Mouse (Mus musculus) macrophage (primary cell): ENCODE results near the gene Meis2. TPM values are rescaled to one million over a fixed set of nuclear protein-coding genes. Genes with fewer than 3 reads are reported as not detected.

ENCODE experiments used
- H3K27ac ChIP-seq: fragments of 350-480 bp; formaldehyde crosslinking; 2 replicates; pipeline ENCODE4 v1.9.0; 2021
- H3K36me3 ChIP-seq: fragments of 350-480 bp; formaldehyde crosslinking; 2 replicates; pipeline ENCODE4 v1.9.0; 2021; ENCODE audit errors: inconsistent target
- H3K4me3 ChIP-seq: fragments of 350-480 bp; formaldehyde crosslinking; 2 replicates; pipeline ENCODE4 v1.9.0; 2021; ENCODE audit errors: inconsistent target
- H3K79me2 ChIP-seq: fragments of 350-480 bp; formaldehyde crosslinking; 2 replicates; pipeline ENCODE4 v1.9.0; 2021; ENCODE audit errors: inconsistent target
- WGBS: methylation state at CpG from one replicate; pipeline ENCODE4 v1.1.7; 2026; ENCODE audit warnings: inconsistent platforms; ENCODE audit not compliant: missing documents; 5-methylcytosine and 5-hydroxymethylcytosine counted together
- polyA plus RNA-seq: library from polyadenylated mRNA; stranded (reverse); fragments of 250-400 nt; gene quantifications from 3 replicates; pipeline ENCODE4 v1.2.4, GENCODE M21; 2018; ENCODE audit warnings: inconsistent platforms

The Meis2 gene
- polyA plus RNA-seq, 1 experiment from 2014 or later = not detected

DNA sequence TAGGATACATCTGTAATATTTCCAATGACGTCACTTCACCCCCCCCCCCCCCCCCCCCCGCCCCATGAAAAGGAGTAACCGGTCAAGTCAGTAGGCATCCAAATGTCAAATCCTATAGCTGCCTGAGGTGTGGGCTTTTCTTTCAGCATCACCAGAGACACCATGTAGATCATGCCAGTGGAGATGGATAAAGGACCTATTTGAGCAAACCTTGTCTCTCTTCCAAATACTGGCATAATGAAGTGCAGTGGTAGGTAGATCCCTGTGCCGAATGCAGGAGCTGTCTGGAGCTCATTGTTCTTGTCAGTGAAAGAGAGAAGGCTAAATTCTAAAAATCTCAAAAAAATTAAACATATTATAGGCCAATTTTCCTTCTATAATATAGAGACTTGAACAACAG is 151.1 kb downstream of the Meis2 start:
- 45% methylated on average over 1 of the region's 4 CpGs for WGBS

DNA sequence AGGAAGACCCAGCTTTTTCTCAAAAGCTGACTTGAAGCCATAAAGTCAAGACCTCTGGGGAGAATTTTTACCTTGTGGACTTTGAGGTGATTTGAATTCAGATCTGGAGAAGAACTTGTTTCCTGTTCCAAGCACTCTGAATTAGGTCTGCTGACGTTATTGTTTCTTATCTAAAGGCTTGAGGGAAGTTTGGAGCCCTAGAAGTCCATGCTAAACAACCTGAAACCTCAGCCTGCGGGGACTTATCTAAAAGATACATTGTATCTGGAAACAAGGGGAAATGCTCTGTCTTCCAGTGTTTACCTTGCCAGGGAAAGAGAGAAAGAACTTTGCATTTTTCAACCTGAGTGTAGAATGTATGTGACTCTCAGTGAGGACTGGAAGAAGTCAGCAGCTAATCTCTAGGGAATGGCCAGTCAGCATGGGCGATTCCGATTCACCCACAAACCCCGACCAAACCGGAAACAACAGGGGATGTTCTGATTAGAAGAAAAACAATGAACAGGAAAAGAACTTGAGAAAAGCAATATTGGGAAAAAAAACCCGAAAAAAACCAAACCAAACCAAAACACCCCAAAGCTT is 152.6 kb downstream of the Meis2 start:
- WGBS = 16% methylated on average over 7 of the region's 7 CpGs

More for the DNA sequence above, 151.1 kb downstream of the Meis2 start:
- H3K79me2 ChIP-seq = no peaks in the 10 kb centered on the region
- no peak overlapping the region for H3K27ac ChIP-seq
- H3K36me3 ChIP-seq = no peaks in the 10 kb centered on the region
- H3K4me3 ChIP-seq = no peak overlapping the region

DNA sequence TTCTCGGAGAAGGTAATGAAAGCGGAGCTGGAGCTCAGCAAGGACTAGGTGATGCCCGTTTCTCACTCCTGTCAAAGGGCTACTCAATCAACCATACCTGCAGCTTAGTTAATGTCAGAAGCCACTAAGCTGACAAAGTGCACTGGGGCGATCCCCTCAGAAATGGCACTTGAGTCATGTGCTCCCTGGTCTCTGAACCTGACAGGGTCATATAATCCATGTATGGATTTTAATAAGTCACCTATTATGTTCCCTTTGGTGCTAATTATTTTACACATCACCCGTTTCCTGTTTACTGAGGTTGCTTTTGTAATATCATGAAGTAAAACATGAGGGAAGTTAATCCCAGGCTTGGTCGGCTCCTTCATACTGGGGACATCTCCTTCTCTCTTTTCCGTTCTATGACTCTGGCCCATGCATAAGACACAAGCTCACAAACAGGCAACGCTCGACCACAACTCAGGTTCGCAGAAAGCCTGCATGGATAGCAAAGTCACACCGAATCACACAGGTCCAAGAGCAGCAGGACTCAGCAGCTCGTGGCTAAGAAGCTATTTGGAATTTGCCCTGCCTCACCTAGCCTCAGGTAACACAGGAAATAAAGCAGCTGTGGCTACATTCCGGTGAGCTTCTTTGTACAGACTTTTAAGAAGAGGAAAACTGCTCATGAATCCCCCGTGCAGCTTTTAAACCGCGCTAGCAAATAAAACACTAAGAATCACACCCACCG is 153.6 kb downstream of the Meis2 start:
- Histone ChIP-seq H3K36me3 (no peaks in the 10 kb centered on the region), H3K4me3 (no peak overlapping the region), H3K79me2 (no peaks in the 10 kb centered on the region), H3K27ac (no peak overlapping the region)
- WGBS = 89% methylated on average over 17 of the region's 17 CpGs

More for the DNA sequence above, 152.6 kb downstream of the Meis2 start:
- Histone ChIP-seq H3K27ac (no peak overlapping the region), H3K36me3 (no peaks in the 10 kb centered on the region), H3K4me3 (no peak overlapping the region), H3K79me2 (no peaks in the 10 kb centered on the region)

DNA sequence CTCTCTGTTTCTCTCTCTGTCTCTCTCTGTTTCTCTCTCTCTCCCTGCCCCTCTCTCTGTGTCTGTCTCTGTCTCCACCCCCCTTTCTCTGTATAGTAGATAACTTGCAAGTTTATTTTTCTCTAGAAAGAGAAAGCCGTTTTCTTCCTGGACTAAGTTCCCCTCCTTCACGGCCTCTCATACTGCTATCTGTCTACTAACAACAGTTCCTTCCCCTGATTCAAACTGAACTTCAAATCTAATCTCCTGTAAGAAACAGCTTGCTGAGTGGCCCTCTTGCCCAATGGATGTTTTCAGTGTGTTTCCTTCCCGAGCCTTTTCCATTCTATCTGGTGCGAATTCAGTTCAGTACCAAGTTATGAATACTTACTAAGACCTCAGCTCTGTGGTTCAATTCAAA is 155.4 kb downstream of the Meis2 start:
- WGBS = 41% methylated on average over 4 of the region's 4 CpGs

DNA sequence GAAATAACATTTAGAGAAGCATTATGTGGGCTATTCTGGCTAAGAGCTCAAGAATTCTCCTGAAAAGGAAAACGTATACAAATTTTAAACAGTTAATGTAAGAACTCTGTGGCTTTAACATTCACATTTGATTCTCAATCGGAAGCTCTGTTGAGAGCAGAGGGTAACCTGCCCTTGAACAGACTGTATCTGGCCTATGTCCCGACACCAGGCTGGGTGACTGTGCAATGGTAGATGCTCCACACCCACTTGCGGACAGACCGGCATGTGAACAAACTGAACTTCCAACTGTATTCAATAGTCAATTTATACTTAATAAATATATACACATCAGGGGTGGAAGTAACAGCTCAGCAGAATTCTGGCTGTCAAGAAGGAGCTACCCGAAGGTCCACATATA is 164.6 kb downstream of the Meis2 start:
- no peak overlapping the region for H3K4me3 ChIP-seq
- H3K27ac ChIP-seq = no peak overlapping the region
- 96% methylated on average over 6 of the region's 6 CpGs for WGBS
- H3K36me3 ChIP-seq = no peaks in the 10 kb centered on the region
- no peaks in the 10 kb centered on the region for H3K79me2 ChIP-seq

More for the DNA sequence above, 155.4 kb downstream of the Meis2 start:
- H3K79me2 ChIP-seq = no peaks in the 10 kb centered on the region
- no peaks in the 10 kb centered on the region for H3K36me3 ChIP-seq
- H3K4me3 ChIP-seq = no peak overlapping the region
- no peak overlapping the region for H3K27ac ChIP-seq

DNA sequence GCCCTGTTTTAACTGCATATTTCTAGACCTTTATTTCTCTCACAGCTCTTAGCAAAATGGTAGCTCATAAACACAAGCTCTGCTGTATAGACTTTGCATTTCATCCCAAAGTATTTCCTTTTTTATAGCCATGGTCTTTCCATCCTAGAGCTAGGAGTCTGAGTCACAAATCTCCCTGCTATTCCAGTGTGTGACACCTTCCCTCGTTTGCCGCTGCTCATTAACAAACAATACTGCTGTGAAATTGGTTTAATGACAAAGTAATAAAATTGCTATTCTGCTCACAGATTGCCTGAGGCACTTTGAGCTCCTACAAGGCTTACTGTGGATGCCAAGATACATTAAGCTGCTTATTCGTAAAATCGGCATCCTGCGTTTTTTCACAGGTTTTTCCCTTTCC is 168.1 kb downstream of the Meis2 start:
- Histone ChIP-seq H3K79me2 (no peaks in the 10 kb centered on the region), H3K4me3 (no peak overlapping the region), H3K27ac (no peak overlapping the region), H3K36me3 (no peaks in the 10 kb centered on the region)
- 87% methylated on average over 5 of the region's 5 CpGs for WGBS

DNA sequence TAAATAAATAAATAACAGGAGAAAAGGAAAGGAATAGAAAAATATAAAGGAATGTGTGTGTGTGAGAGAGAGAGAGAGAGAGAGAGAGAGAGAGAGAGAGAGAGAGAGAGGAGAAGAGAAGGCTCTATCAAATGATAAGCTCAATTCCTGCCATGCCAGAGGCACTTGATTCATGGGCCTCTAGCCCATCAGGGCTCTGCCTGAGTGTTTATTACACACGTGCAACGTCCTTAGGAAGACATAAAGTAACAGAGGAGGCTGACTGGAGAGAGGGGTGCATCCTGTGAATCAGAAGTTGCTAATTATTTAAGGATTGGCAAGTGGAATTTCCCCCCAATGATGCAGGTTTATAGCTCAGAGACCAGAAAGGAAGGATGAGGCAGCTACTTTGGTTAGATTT is 168.6 kb downstream of the Meis2 start:
- Histone ChIP-seq H3K36me3 (no peaks in the 10 kb centered on the region), H3K79me2 (no peaks in the 10 kb centered on the region), H3K27ac (no peak overlapping the region), H3K4me3 (no peak overlapping the region)
- 58% methylated on average over 2 of the region's 2 CpGs for WGBS

DNA sequence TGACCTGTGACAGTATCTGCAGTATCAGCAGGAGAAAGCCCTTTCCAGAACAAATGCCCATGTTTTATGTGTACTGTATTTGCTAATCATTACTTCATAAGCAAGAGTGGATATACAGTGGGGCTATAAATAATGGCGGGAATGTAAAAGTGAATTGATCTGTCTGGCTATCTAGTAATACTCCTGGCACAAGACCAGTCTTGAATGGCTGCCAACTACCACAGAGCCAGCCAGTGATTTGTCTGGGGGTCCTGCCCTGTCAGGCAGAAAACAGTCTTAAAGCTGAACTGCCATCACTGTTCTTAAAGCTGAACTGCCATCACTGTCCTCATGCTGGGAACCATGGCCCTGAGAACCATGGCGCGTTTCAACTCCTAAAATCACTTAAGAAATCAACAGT is 169.9 kb downstream of the Meis2 start:
- 94% methylated on average over 3 of the region's 3 CpGs for WGBS
- no peaks in the 10 kb centered on the region for H3K36me3 ChIP-seq
- no peak overlapping the region for H3K4me3 ChIP-seq
- no peak overlapping the region for H3K27ac ChIP-seq
- H3K79me2 ChIP-seq = no peaks in the 10 kb centered on the region

DNA sequence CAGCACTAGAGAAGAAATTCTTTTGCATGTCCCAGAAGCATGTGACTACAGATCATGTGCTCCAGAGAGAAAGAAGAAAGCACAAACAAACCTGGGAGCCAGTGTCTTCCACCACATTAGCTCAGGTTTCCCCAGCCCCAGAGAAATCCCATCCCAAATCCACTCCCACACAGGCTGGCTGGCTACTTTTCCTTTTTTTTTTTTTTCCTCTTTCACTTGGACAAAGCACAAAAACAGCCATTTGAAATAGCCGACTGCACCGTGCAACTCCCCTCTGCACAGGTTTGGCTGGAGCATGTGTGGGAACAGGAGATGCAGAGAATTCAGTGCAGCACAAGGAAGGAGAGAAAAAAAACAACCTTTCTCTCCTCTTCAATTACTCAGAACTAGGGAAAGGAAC is 170.4 kb downstream of the Meis2 start:
- no peak overlapping the region for H3K27ac ChIP-seq
- H3K4me3 ChIP-seq = no peak overlapping the region
- no CpG with 5 or more reads among the region's 2 CpGs for WGBS
- no peaks in the 10 kb centered on the region for H3K36me3 ChIP-seq
- H3K79me2 ChIP-seq = no peaks in the 10 kb centered on the region

DNA sequence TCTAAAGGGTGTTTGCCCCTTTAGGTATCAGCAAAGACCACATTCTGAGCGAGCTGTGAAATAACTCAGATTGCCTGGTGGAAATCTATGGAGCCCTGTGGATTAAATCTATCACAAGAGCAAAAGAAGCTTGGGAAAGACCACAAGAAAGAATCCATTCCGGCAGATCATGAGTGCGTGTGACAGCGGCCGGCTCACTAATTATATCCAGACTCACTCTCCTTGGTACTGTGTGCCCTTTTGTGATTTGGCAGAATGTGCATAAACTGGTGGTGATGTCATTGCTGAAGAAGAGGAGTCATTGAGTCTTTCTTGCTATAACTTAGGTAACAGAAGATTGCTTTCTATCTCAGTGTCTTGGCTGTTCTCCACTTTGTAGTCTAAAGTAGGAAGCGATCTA is 172.5 kb downstream of the Meis2 start:
- Histone ChIP-seq H3K36me3 (no peaks in the 10 kb centered on the region), H3K4me3 (no peak overlapping the region), H3K27ac (no peak overlapping the region), H3K79me2 (no peaks in the 10 kb centered on the region)
- 87% methylated on average over 6 of the region's 6 CpGs for WGBS

DNA sequence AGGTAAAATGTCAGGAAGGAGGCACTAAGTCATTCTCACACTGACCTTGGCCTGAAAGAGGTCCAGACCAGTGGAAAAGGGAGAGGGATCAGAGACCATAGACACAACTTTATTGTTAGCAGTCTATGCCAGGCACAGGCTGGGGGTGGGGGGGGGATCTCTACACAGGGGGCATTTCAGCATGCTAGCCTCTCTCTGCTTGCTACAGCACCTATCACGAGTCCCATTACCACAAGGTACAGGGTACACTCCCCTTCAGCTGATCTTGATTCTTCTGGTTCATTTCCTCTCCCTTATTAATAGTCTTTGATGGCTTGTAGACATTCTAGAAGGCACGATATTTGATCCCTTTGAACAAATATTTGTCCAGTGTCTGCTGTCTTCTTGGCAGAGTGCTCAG is 174.9 kb downstream of the Meis2 start:
- Histone ChIP-seq H3K36me3 (no peaks in the 10 kb centered on the region), H3K79me2 (no peaks in the 10 kb centered on the region), H3K27ac (no peak overlapping the region), H3K4me3 (no peak overlapping the region)
- 28% methylated on average over 2 of the region's 2 CpGs for WGBS

DNA sequence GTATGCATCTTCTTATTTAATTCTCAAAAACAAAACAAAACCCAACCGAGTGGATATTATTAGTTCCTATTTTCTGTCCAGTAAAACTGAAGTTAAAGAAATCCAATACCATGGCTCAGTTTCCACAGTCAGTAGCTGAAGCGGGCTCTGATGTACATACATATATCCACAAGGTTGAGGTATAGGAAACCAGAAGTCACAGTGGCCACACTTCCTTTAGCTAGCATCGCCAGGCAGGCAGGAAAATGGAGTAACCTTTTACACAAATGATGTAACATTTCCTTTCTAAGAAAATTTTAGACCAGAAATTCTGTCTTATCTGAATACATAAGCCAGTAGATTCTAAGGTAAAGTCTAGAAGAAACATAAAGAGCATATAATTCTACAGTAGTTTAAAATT is 175.6 kb downstream of the Meis2 start:
- Histone ChIP-seq H3K79me2 (no peaks in the 10 kb centered on the region), H3K27ac (no peak overlapping the region), H3K36me3 (no peaks in the 10 kb centered on the region), H3K4me3 (no peak overlapping the region)
- WGBS = 39% methylated on average over 3 of the region's 3 CpGs

DNA sequence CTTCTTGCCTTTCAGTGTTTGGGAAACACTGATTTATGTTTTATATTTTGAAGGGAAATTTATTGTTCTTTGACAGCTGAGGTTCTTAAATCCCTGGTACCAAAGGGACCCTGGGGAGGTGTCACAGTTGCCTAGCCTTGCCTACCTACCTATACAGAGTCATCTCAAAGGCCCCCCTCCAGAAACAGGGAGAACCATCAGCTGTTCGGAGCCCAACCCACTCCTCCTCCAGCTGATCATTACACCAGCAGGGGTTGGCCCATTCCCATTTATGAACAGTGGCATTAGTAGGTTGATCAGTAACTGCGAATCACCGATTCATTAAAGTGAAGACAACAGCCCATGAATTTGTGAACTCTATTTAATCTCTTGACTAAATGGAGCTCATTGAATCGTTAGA is 176.4 kb downstream of the Meis2 start:
- Histone ChIP-seq H3K27ac (no peak overlapping the region), H3K79me2 (no peaks in the 10 kb centered on the region), H3K4me3 (no peak overlapping the region), H3K36me3 (no peaks in the 10 kb centered on the region)
- 95% methylated on average over 4 of the region's 4 CpGs for WGBS

DNA sequence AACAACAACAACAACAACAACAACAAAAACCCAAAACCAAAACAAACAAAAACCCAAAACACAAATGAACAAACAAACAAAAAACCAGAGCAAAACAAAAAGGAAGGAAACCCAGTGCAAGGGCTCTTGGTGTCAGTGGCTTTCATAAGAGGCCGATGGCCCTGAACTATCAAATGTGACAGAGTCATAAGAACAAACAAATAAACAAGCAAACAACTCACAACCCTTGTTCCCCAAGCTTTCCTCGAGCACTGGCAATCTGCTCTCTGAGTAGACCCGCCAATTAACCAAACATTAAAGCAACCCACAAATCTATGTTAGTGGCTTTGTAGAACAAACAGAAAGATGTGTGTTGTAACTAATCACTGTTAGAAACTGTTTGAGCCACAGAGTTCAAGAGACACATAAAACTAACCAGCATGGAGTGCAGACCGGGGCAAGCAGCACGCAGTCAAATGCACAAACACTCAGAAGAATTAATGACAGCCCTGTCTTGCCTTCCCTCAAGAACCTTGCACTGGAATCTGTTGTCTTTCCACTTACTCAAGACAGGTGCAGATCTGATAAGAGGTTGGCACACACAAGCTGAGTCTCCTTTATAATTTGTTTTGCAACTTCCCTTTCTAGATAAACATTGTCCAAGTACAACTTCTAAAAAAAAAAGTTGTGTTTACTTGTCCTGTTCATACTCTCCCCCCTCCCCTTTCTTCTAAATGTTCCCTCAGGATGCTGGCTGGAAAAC is 177.1 kb downstream of the Meis2 start:
- Histone ChIP-seq H3K79me2 (no peaks in the 10 kb centered on the region), H3K36me3 (no peaks in the 10 kb centered on the region), H3K4me3 (no peak overlapping the region), H3K27ac (no peak overlapping the region)
- WGBS = 79% methylated on average over 5 of the region's 5 CpGs

DNA sequence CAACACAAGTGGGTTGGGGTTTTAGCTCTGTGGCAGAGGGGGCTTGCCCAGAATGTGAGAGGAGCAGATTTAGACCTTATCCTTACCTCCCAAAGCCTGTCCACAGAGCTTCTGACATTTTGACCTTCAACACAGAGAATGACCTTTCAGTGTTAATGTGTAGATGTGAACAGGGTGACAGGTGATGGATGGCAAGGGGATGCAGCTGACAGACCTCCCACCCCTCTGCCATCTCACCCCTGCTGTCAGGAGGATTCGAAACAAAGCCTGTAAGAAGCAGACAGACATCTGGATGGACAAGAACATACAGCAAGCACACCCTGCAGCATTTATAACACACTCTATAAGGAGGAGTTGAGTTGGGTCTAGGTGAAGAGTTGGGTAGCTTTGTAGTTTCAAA is 178.0 kb downstream of the Meis2 start:
- Histone ChIP-seq H3K79me2 (no peaks in the 10 kb centered on the region), H3K36me3 (no peaks in the 10 kb centered on the region), H3K27ac (no peak overlapping the region), H3K4me3 (no peak overlapping the region)
- 75% methylated on average over 1 of the region's 1 CpGs for WGBS
